Mouse (Mus musculus) retina, adult 2 months (tissue): ENCODE measurements at regions not wholly inside any gene's neighbourhood (a gene's known extent, or its start where the extent isn't known, plus 50 kb on each side); places are given as distances from the start of the nearest gene placed in this dataset.

Experiments
- DNase-seq: peaks from one replicate; pipeline ENCODE4 v3.0.0-alpha.2; 2012; ENCODE audit warnings: low read depth, low spot score

- no peak for DNase-seq
Measured at GRCm38 (mm10) chr8:116379851-116380250, 124.9 kb upstream of the Dynlrb2 start.

GRCm38 (mm10) chr8:116375758-116376157 lies 129.0 kb upstream of the Dynlrb2 start:
- DNase-seq: no peak

- no peak for DNase-seq
Measured at GRCm38 (mm10) chr8:116373063-116373462, 131.7 kb upstream of the Dynlrb2 start.

DNA sequence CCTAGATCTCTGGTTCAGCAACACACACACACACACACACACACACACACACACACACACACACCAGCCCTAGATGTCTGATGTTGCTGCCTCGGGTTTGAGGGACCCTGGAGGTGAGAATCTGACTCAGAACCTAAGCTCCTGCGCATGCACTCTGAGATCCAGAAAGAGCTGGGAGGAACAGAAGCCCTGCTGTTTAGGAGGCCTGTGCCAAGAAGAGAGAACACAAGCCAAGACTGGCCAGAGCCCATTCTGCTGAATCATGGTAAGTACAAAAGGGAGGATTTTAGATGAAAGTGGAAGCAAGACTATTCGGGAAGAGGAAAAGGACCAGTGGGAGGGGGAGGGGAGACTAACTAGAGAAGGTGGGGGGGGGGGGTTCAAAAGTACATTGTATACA lies 132.2 kb upstream of the Dynlrb2 start:
- DNase-seq: no peak

DNA sequence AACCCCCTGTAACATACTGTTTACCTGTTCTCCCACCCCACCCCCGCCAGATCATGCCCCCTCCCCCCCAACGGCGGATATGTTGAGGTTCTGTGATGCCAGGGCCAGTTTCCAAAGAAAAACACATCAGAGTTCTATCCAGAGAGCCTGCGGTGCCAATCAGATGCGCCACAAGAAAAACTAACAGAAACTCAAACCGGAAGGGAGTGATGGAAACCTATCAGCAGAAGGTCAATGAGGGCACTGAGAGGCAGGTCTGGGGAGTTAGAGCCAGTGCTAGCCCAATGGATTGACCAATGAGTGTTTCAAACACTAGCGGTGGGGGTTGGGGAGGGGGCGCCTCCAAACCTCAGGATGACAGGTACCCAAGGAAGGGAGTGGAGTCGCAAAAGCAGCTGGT lies 132.7 kb upstream of the Dynlrb2 start:
- no peak for DNase-seq

DNA sequence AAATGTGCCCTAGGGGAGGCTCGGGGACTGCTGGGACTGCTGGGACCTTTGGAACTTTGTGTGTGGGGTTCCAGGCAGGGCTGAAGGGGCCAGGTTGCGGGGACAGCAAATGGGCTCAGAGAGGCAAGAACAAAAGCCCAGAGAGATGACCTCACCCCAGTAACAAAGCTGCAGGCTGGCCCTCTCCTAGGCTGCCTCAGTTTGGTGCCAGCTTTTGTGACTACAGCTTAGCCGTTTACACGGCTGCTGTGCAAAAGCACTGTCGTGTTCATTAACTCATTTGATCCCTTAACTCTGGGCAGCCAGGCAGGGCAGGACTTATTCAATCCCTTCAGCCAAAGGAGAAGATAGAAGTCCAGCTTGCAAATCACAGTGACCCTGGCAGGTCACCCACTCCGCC lies 137.3 kb upstream of the Dynlrb2 start:
- no peak for DNase-seq

GRCm38 (mm10) chr8:116366706-116367105 lies 138.1 kb upstream of the Dynlrb2 start:
- DNase-seq: no peak

GRCm38 (mm10) chr8:116364751-116365150 lies 140.0 kb upstream of the Dynlrb2 start:
- DNase-seq: no peak

GRCm38 (mm10) chr8:116364172-116364571 lies 140.6 kb upstream of the Dynlrb2 start:
- DNase-seq: no peak

DNA sequence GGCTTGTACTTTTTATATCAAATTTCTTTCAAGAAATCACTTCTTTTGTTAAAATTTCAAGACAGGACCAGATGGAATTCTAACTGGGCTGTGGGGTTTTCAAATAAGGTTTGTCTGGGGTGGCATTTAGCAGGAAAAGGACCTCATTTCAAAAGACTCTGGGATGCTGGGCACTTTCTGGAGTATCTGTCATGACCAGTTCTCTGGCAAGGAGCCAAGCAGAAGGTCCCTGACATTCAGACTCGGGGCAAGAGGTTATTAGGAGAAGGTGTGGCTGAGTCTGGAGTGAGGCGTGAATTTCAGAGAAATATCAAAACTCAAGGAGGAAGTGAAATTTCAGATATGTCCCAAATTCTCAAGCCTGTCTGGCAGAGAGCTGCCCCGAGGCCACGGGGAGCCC lies 142.4 kb upstream of the Dynlrb2 start:
- no peak for DNase-seq

- DNase-seq: no peak
Measured at GRCm38 (mm10) chr8:116359761-116360160, 145.0 kb upstream of the Dynlrb2 start.

DNA sequence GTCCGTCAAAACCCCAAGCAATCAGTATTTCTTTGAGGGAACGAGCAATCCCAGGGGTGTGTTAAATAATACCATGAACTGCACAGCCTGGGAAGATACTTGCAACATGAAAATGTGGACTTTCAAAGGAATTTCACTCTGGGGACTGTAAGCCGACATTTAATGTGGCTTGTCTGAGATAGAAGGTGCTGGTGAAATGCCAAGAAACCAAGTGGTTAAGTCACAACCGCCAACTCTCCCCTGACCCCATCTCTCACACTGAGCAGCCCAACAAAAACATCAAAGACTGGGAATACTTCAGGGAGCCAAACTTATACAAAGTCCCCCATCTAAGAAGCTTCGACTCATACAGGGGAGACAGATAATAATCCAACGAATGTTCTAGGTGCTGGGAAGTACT lies 150.0 kb upstream of the Dynlrb2 start:
- DNase-seq: no peak

DNA sequence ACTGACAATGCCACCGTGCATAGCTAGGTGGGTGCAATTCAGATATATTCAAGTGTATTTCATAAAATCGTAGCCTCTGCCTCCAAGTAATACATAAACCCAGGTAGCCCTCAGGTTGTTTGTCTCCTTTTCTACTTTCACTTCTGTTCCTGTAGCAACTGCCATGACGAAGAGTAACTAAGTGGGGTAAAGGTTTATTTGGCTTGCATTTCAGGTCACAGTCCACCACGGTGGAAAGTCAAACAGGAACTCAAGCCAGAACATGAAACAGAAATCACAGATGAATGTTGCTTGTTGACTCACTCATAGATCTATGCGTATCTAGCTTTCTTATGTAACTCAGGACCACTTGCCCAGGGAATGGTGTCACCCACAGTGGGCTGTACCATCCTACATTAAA lies 150.9 kb upstream of the Dynlrb2 start:
- DNase-seq: no peak

DNA sequence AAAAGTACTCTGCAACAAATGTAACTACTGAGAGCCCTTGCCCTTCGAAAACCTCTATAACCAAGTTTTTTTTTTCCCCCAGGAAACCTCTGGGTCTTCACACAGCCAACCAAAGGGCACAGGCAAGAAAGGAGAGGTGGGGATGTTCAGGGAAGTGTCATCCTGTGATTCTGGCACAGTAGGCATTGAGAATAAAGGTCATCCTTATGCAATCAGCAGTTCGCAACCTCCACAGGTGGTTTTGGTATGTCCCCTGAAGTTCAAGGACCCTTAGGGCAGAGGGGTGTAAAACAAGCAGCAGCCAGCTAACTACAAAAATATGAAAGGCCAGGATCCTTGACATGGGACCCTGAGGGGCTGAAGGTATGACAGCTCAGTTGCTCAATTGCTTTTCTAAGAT lies 152.1 kb upstream of the Dynlrb2 start:
- no peak for DNase-seq

DNA sequence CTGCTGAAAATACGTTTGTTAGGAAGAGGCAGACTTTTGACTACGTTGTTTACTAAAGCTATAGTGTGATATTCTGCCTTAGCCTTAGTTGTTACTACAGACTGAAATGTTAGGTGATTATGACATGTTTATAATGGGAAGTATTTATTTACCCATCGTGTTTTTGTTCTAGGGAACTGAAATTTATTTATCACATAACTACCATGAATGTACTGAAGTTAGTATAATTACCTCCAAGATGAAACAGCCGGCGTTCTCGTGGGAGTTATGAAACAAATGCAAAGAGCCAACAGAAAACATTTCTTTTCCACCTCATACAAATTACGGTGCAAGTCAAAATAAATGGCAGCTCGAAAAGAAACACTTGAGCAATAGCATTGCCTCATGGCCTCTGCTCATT lies 155.8 kb upstream of the Dynlrb2 start:
- no peak for DNase-seq

DNA sequence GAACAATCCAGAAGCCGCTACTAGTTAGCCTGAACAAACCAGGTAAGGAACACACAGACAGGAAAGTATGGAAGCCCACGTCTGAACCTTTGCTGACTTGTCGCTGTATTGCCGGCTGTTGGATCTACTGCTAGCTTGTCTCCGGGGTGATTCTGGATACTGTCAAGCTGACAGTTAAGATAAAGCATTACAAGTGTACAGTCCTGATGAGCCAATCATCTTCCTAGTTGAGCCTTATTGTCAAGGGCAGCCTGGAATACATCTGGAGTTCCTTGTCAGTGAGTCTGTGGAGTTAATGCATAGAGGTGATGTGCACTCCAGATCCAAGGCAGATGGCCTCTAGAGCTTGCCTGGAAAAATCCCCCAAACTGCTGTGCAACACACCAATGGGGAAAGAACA lies 157.8 kb upstream of the Dynlrb2 start:
- no peak for DNase-seq

- no peak for DNase-seq
Measured at GRCm38 (mm10) chr8:116344590-116345222, 160.1 kb upstream of the Dynlrb2 start.

GRCm38 (mm10) chr8:116343534-116343933 lies 161.2 kb upstream of the Dynlrb2 start:
- no peak for DNase-seq

DNA sequence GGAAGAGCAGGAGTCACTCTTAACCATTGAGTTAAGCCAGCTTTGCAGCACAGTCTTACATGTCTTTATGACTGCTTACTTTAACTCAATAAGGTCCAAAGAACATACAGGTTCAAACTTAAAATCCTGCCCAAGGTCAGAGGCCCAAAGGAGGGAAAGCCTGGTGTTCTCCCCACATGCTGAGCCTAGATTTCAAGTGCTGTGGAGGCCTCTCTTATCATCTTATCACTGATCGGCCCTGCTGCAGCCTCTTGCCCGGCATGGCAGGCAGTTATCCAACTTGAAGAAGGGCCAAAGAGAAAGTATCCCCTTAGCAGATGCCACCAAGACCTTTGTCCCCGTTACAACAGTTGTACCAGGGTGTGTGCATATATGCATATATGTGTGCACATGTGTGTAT lies 170.0 kb upstream of the Dynlrb2 start:
- DNase-seq: no peak

- no peak for DNase-seq
Measured at GRCm38 (mm10) chr8:116334101-116334500, 170.7 kb upstream of the Dynlrb2 start.

GRCm38 (mm10) chr8:116320014-116320680 lies 184.6 kb upstream of the Dynlrb2 start:
- DNase-seq: no peak

DNA sequence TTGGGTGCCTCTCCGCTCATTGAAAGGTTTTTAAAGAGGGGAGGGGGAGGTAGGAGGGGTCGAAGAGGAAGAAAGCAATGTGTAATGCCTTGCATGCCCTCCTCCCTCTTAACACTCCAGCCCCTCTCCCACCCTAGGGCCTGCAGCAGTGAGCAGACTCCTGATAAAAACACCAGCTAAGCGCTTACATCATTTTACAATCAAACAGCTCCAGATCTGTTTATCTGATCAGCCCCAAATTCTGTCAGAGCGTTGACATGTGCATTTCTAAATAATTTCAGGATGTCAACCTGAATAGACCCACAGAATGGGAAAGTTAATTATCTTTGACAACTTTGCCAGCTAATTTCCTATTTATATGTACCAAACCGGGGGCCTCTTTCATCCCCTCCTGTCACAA lies 189.4 kb upstream of the Dynlrb2 start:
- DNase-seq: no peak

- no peak for DNase-seq
Measured at GRCm38 (mm10) chr8:116314429-116315092, 190.2 kb upstream of the Dynlrb2 start.
